Mouse (Mus musculus) heart, adult 2 months (tissue): Measurements from ENCODE around the gene Myrf.
A peak's percentile ranks its signal among the peaks of the same experiment; 100 is the strongest.

Source experiments
- CTCF ChIP-seq: fragments of 200-600 bp; IDR thresholded peaks from 2 replicates; pipeline ENCODE4 v1.8.1; 2022; ENCODE audit warnings: antibody characterized with exemption, mild to moderate bottlenecking, moderate library complexity
- EP300 ChIP-seq: fragments of 200-500 bp; IDR thresholded peaks from 2 replicates; pipeline ENCODE4 v1.6.1; 2011; ENCODE audit warnings: low read depth, low read length, control low read depth; ENCODE audit not compliant: insufficient read depth
- POLR2A ChIP-seq: fragments of 200-500 bp; IDR thresholded peaks from 2 replicates; pipeline ENCODE4 v1.6.1; 2011; ENCODE audit warnings: mild to moderate bottlenecking, low read depth, low read length, control low read depth; ENCODE audit not compliant: insufficient read depth

- no peak for TF ChIP-seq CTCF
- peak; percentile 90 for TF ChIP-seq POLR2A
- TF ChIP-seq EP300: no peak
Measured at GRCm38 (mm10) chr19:10203848-10204615, 36.5 kb downstream of the Myrf start, which contains the start of the genes Tmem258 and Fen1.
